Mouse (Mus musculus) heart, postnatal 10 days (tissue): ENCODE results near the gene Map3k6. TPM values are rescaled to one million over a fixed set of nuclear protein-coding genes. Genes with fewer than 3 reads are reported as not detected.

Source experiments
- DNase-seq, 2 experiments: peaks; one replicate each; pipeline ENCODE4 v3.0.0; 2021
- intact Hi-C: fragments of 180-260 bp; cut with DNase I; formaldehyde crosslinking; loops from one replicate; pipeline ENCODE4 v1.15.1; 2025
- total RNA-seq, 2 experiments: library from RNA; stranded (reverse); gene quantifications; 2 replicates each; pipeline ENCODE4 v1.2.3; 2021

Gene Map3k6
- total RNA-seq, 2 experiments from 2014 or later, result 8.2 to 30.7 TPM

DNA sequence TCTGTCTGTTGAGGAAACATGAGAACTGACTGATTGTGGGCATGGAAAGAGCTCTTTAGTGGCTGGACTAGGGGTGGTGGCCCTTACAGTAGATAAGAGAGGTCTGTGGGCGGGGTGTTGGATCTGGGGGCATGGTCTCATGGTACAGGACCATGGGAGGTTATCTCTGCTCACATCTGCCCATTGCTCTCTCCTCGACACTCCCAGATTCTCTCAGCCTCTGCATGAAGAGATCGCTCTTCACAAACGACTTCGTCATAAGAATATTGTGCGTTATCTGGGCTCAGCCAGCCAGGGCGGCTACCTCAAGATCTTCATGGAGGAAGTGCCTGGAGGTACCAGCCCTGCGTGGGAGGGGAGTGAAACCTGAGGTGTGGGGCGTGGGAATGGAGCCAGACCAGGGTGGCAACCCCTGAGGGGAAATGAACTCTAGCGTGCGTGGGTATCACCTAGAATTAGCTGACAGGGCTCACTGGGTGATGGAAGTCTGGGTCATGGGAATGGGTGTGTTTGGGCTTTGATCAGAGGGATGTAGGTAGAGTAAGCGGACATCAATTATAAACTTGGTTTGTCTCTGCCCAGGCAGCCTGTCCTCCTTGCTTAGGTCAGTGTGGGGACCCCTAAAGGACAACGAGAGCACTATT lies 7.3 kb downstream of the Map3k6 start:
- intact Hi-C loops, result no loop called here
- DNase-seq, result no peak

DNA sequence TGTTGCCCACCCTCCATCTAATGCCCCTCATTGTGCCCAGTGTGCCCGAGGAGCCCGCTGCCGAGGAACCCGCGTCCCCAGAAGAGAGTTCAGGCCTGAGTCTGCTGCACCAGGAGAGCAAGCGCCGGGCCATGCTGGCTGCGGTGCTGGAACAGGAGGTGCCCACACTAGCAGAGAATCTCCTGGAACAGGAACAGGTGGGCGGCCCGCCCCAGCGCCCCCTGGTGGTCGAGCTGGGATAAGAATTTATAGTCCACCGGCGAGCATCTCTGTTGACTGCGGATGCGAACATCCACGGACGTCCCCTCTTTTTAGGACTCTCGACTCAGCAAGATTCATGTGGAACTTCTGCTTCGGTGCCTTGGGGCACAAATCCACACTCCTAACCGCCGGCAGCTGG lies 10.0 kb downstream of the Map3k6 start:
- peak; percentile 85 to 90 for DNase-seq
- intact Hi-C loops, result loop anchor here (1.0 to 5.0 kb wide), 3 partner anchors 33 to 242 kb away; no protein-coding TSS in a partner anchor

DNA sequence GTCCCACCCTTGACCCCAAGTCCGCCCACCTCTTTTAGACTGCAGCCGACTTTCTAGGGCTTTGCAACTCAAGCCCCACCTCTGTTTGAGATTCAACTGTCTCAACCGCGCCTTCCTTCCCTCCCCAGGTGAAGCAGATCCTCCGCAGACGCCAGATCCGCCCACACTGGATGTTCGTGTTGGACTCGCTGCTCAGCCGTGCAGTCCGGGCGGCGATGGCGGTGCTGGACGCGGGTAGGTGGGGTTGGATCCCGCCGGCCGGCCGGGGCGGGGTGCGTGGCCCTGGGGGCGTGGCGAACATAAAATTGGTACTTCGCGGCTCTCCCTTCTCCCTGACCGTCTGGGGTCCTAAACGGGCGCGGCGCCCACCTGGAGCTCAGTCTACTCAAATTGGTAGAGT lies 10.6 kb downstream of the Map3k6 start:
- intact Hi-C loops, result loop anchor here (1.0 to 5.0 kb wide), 3 partner anchors 34 to 242 kb away; no protein-coding TSS in a partner anchor

DNA sequence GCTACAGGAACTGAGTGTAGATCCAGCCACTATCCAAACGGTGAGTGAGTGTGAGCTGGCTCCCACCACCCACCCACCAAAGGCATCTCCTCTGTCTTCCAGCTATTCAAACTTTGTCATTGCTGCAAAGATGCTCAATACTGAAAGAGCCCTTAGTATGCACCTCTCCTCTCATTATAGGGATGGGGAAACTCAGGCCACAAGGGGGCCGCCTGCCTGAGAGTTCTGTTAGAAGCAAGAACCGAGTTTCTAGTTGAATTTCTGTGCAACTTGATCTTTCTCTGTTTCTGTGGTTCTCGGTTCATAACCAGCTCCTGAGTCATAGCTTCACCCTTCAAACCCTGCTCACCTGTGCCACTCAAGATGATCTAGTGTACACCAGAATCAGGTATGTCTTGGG lies 11.5 kb downstream of the Map3k6 start:
- intact Hi-C loops, result loop anchor here (1.0 to 5.0 kb wide), 2 partner anchors 19 to 45 kb away; no protein-coding TSS in a partner anchor
- DNase-seq, result no peak

More for the DNA sequence above, 10.6 kb downstream of the Map3k6 start:
- DNase-seq, result no peak

- intact Hi-C loops, result loop anchor here (5.0 kb wide), 1 partner anchor 44 kb away; no protein-coding TSS in a partner anchor
- DNase-seq, result no peak
These were observed 12.8 kb downstream of the Map3k6 start for GRCm38 (mm10) chr4:133253412-133253811.

DNA sequence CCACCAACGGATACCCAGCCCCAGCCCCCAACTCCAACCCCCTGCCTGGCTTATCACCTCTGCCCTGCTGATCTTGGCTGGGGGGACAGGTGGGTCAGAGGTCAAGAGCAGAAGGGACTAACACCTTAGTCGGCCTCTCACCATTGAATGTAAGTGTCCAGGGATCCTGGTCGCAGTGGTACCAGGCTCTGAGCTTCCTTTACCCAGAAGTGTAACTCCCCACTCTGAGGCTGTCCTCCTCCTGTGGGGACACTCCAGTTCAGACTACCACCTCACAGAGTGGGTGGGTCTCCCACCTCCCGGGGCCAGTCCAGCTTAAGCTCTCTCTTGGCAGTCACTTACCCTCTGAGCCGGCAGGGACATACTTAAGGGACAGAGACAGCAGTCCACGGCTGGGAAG lies 14.8 kb downstream of the Map3k6 start:
- intact Hi-C loops, result no loop called here
- DNase-seq, result no peak

GRCm38 (mm10) chr4:133256820-133257219 lies 16.2 kb downstream of the Map3k6 start:
- DNase-seq, result no peak
- intact Hi-C loops, result no loop called here

- intact Hi-C loops, result no loop called here
- no peak for DNase-seq
These were observed 16.6 kb downstream of the Map3k6 start for GRCm38 (mm10) chr4:133257230-133257629.

GRCm38 (mm10) chr4:133257798-133258408 lies 17.3 kb downstream of the Map3k6 start:
- intact Hi-C loops, result no loop called here
- no peak for DNase-seq

- no peak for DNase-seq
- intact Hi-C loops, result no loop called here
These were observed 21.2 kb downstream of the Map3k6 start for GRCm38 (mm10) chr4:133261641-133262374.

- no peak for DNase-seq
- intact Hi-C loops, result no loop called here
These were observed 21.8 kb downstream of the Map3k6 start for GRCm38 (mm10) chr4:133262375-133262765.

DNA sequence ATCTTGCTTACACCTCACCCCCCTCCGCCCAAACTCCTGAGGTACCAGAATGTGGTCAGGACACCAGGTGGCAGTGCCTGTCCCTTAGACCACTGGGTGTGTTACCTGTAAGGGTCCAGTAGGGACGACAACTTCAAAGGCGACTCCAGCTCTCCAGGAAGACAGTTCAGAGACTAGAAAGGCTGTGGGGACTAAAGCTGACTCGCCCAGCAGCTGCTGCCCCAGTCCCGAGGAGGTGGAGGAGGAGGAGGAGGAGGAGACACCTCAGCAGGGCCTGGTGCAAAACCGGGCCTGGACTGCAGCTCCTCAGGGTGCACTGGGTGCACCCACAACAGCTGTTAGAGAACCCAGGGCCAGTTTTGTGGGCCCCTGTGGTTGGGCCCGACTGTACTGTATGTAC lies 22.3 kb downstream of the Map3k6 start, which contains the start of gene Sytl1:
Gene Sytl1 (minus strand): TSS at position 232 of the 400 bp plus-strand sequence.
- intact Hi-C loops, result no loop called here
- no peak for DNase-seq

GRCm38 (mm10) chr4:133263756-133264155 lies 23.1 kb downstream of the Map3k6 start:
- intact Hi-C loops, result no loop called here
- no peak for DNase-seq

DNA sequence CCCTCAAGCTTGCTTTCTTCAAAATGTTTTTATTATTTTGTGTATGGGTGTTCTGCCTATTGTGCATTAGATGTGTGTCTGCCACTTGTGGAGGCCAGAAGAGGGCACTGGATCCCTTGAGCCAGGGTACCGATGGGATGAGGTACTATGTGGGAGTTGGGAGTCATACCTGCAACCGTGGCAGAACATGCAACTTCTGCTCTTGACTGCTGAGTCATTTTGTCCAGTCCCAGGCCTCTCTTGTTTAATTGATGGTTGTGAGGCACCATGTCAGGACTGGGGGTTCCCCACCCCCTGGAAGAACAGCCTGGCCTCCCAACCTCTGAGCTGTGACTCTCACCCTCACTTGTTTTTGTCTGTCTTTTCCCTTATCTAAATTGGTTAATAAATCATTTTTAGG lies 23.9 kb downstream of the Map3k6 start:
- DNase-seq, result no peak
- intact Hi-C loops, result no loop called here

DNA sequence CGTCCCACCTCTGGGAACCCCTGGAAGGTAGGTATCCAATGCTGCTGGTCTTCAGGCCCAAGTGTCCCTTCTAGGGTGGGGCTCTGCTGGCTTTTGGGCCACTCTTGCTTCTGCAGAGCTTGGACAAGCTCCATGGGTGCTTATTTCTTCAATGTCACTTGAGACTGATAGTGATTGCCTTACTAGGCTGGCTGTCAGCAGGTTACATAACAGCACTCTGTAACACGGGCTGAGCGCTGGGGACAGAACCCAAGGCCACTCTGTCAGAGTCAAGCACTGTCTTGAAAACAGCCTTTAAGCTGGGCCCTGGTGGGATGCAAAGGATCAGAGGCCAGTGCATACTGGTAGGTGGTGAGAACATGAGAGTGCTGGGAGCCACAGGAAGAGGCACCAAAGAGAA lies 24.7 kb downstream of the Map3k6 start:
- DNase-seq, result no peak
- intact Hi-C loops, result no loop called here

- intact Hi-C loops, result no loop called here
These were observed 25.1 kb downstream of the Map3k6 start for GRCm38 (mm10) chr4:133265759-133266158.

GRCm38 (mm10) chr4:133266248-133266880 lies 25.7 kb downstream of the Map3k6 start:
- DNase-seq, result no peak
- intact Hi-C loops, result no loop called here

More at GRCm38 (mm10) chr4:133265759-133266158, 25.1 kb downstream of the Map3k6 start:
- DNase-seq, result peak; percentile 48 to 51

- intact Hi-C loops, result no loop called here
- DNase-seq, result no peak
These were observed 28.3 kb downstream of the Map3k6 start for GRCm38 (mm10) chr4:133268931-133269330.

DNA sequence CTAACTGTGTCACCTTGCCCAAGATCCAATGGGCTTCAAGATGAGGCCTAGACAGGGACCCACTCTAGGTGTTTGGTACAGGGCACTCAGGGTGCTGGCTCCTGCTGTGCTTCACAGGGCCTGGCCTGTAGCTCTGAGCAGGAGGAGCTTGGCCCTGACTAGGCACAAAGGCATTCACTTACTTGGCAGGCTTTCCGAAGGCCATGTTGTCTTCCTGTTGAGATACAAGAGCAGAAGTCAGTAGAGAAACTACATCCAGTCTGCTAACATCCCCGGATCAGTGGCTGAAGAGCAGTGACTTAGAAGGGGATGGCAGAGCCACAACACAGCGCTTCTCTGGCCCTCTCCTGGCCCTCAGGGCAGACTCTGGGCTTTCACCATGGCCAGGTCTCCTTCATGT lies 29.0 kb downstream of the Map3k6 start:
- DNase-seq, result peak; percentile 63 to 72
- intact Hi-C loops, result no loop called here

DNA sequence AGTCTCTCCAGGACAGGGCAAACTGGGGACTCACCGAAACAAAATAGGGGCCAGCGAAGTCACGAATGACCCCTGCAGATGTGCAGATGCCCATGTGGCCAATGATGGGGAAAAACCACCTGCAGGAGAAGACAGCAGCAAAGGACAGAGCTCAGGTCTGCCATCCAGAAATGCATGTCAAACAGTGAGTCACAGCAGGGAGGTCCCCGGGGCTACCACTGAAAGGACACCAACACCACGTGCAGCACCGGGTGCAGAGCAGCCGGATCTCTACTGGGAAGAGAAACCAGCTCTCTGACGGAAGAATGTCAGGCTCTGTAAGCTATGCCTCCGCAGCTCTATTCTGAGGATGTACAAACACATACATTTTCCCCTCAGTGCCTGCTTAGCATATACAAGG lies 30.3 kb downstream of the Map3k6 start:
- intact Hi-C loops, result no loop called here
- no peak for DNase-seq
